Mouse (Mus musculus) midbrain, embryonic 14.5 days (tissue): ENCODE measurements around the gene Msh5. TPM values are rescaled to one million over a fixed set of nuclear protein-coding genes. Genes with fewer than 3 reads are reported as not detected.

Source experiments
- ATAC-seq: fragments of 200-750 bp; cut with Nextera tagmentation; 2 replicates; pipeline ENCODE4 v1.8.0; 2017; ENCODE audit warnings: moderate number of reproducible peaks, moderate library complexity; ENCODE audit not compliant: low FRiP score, low TSS enrichment
- DNase-seq: peaks from one replicate; pipeline ENCODE4 v3.0.0-alpha.2; 2015
- H3K27ac ChIP-seq: fragments of 300-500 bp; sonication (generic); replicated peaks from 2 replicates; pipeline ENCODE4 v1.5.1; 2014; ENCODE audit warnings: mild to moderate bottlenecking, low read depth, low read length, moderate library complexity
- H3K27me3 ChIP-seq: fragments of 300-500 bp; sonication (generic); 2 replicates; pipeline ENCODE4 v1.6.1; 2014; ENCODE audit warnings: low read length, control low read depth, mixed read lengths; ENCODE audit not compliant: control insufficient read depth, insufficient read depth
- H3K36me3 ChIP-seq: fragments of 300-500 bp; sonication (generic); 2 replicates; pipeline ENCODE4 v1.6.1; 2014; ENCODE audit warnings: low read length, control low read depth; ENCODE audit not compliant: control insufficient read depth, insufficient read depth
- H3K4me1 ChIP-seq: fragments of 300-500 bp; sonication (generic); 2 replicates; pipeline ENCODE4 v1.6.1; 2014; ENCODE audit warnings: mild to moderate bottlenecking, antibody characterized with exemption, low read length, control low read depth; ENCODE audit not compliant: control insufficient read depth, insufficient read depth
- H3K4me2 ChIP-seq: fragments of 300-500 bp; sonication (generic); 2 replicates; pipeline ENCODE4 v1.6.1; 2014; ENCODE audit warnings: mild to moderate bottlenecking, low read length, moderate library complexity
- H3K4me3 ChIP-seq: fragments of 300-500 bp; sonication (generic); replicated peaks from 2 replicates; pipeline ENCODE4 v1.5.1; 2014; ENCODE audit warnings: low read depth, low read length
- H3K9ac ChIP-seq: fragments of 300-500 bp; sonication (generic); replicated peaks from 2 replicates; pipeline ENCODE4 v1.6.1; 2014; ENCODE audit warnings: mild to moderate bottlenecking, low read length, moderate library complexity
- H3K9me3 ChIP-seq: fragments of 300-500 bp; sonication (generic); 2 replicates; pipeline ENCODE4 v1.6.1; 2016; ENCODE audit warnings: low read length, control low read depth, mixed read lengths; ENCODE audit not compliant: control insufficient read depth
- WGBS: fragments of 180-500 bp; shearing (Covaris S2); extraction: QIAGEN DNeasy Blood & Tissue Kit; methylation state at CpG from one replicate; pipeline ENCODE4 v1.1.7; 2014; 5-methylcytosine and 5-hydroxymethylcytosine counted together
- polyA plus RNA-seq: library from polyadenylated mRNA; unstranded; fragments of >200 nt; fragmentation: Nextera tagmentation; extraction: Ambion mirVana; gene quantifications from 2 replicates; pipeline ENCODE4 v1.2.1, GENCODE M21; 2014

Gene Msh5
- polyA plus RNA-seq, 1 experiment from 2014 or later, result 2.8 TPM

DNA sequence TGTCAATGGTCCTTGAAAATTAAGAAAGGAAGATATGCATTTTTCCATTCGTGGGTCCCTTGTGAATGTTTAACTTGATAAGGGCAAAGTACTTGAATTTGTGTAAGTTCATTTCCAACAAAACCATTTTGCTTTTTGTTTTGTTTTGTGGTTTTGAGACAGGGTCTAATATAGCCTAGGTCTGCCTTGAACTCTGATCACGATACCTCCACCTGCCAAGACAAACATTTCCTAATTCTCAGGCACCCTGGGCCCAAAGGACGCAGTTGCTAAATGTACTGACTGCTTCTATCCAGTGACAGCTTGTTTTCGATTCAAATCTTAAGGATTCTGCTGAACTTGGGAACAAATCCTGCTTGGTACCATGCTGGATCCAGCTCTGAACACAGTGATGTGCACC lies 66.9 kb downstream of the Msh5 start:
- no peaks in the 10 kb centered on the region for H3K9me3 ChIP-seq
- 93% methylated on average over 4 of the region's 4 CpGs for WGBS
- no peak overlapping the region for H3K4me3 ChIP-seq
- no peak overlapping the region for H3K9ac ChIP-seq
- H3K36me3 ChIP-seq, result 0 out of 2 replicates have a peak, but pooled peaks cover 2% of the 10 kb centered on the region
- no peaks in the 10 kb centered on the region for H3K27me3 ChIP-seq
- DNase-seq (no peak), ATAC-seq (no peak)
- H3K4me2 ChIP-seq, result no peak overlapping the region
- peaks cover 12% of the 10 kb centered on the region for H3K4me1 ChIP-seq
- H3K27ac ChIP-seq, result no peak overlapping the region

Other genes with a start within 250 kb of the Msh5 start
- gene Cyp21a1, start 242.2 kb downstream of the Msh5 start, polyA plus RNA-seq, result not detected in 2 replicates
- 32.1 and 39.3 TPM in 2 replicates for gene Stk19, start 209.8 kb downstream of the Msh5 start, polyA plus RNA-seq
- gene Dxo, start 209.7 kb downstream of the Msh5 start, polyA plus RNA-seq, result 66.6 and 68.6 TPM in 2 replicates
- 47.7 and 55.5 TPM in 2 replicates for gene Skiv2l, start 196.5 kb downstream of the Msh5 start, polyA plus RNA-seq
- gene Nelfe, start 196.4 kb downstream of the Msh5 start, polyA plus RNA-seq, result 75.5 and 85.3 TPM in 2 replicates
- 1.8 and 3.0 TPM in 2 replicates for gene Cfb, start 184.2 kb downstream of the Msh5 start, polyA plus RNA-seq
- 3.0 and 6.8 TPM in 2 replicates for gene Zbtb12, start 167.3 kb downstream of the Msh5 start, polyA plus RNA-seq
- gene Gm20547, start 164.7 kb downstream of the Msh5 start, polyA plus RNA-seq, result not detected in 2 replicates
- 2.1 and 3.6 TPM in 2 replicates for gene C2, start 148.5 kb downstream of the Msh5 start, polyA plus RNA-seq
- gene Ehmt2, start 148.3 kb downstream of the Msh5 start, polyA plus RNA-seq, result 91.6 and 97.0 TPM in 2 replicates
- not detected in 2 replicates for gene Slc44a4, start 132.3 kb downstream of the Msh5 start, polyA plus RNA-seq
- gene Neu1, start 115.5 kb downstream of the Msh5 start, polyA plus RNA-seq, result 25.1 and 28.2 TPM in 2 replicates
- 0.17 and 0.53 TPM in 2 replicates for gene Hspa1b, start 87.5 kb downstream of the Msh5 start, polyA plus RNA-seq
- gene Gm20481, start 76.8 kb downstream of the Msh5 start, polyA plus RNA-seq, result 1.1 and 2.3 TPM in 2 replicates
- 5.6 and 8.1 TPM in 2 replicates for gene Hspa1a, start 74.6 kb downstream of the Msh5 start, polyA plus RNA-seq
- 1.6 and 2.3 TPM in 2 replicates for gene Hspa1l, start 74.0 kb downstream of the Msh5 start, polyA plus RNA-seq
- 103 and 110 TPM in 2 replicates for gene Lsm2, start 64.9 kb downstream of the Msh5 start, polyA plus RNA-seq
- 43.4 and 51.1 TPM in 2 replicates for gene Vars, start 45.8 kb downstream of the Msh5 start, polyA plus RNA-seq
- gene Vwa7, start 30.2 kb downstream of the Msh5 start, polyA plus RNA-seq, result 0.12 and 0.16 TPM in 2 replicates
- 2.0 and 2.2 TPM in 2 replicates for gene Sapcd1, start 18.7 kb downstream of the Msh5 start, polyA plus RNA-seq
- gene Clic1, start 3.2 kb upstream of the Msh5 start, polyA plus RNA-seq, result 17.7 and 22.8 TPM in 2 replicates
- 375 and 392 TPM in 2 replicates for gene Ddah2, start 12.3 kb upstream of the Msh5 start, polyA plus RNA-seq
- gene Ly6g6c, start 18.6 kb upstream of the Msh5 start, polyA plus RNA-seq, result not detected in 2 replicates
- gene Mpig6b, start 19.4 kb upstream of the Msh5 start, polyA plus RNA-seq, result 0.11 and 0.21 TPM in 2 replicates
- 0.62 TPM in 1 of 2 replicates, not detected in the other for gene Ly6g6e, start 30.2 kb upstream of the Msh5 start, polyA plus RNA-seq
- 0.78 and 1.5 TPM in 2 replicates for gene Ly6g6d, start 31.3 kb upstream of the Msh5 start, polyA plus RNA-seq
- gene Ly6g6f, start 38.9 kb upstream of the Msh5 start, polyA plus RNA-seq, result not detected in 2 replicates
- gene Abhd16a, start 42.5 kb upstream of the Msh5 start, polyA plus RNA-seq, result 79.4 and 86.0 TPM in 2 replicates
- gene Ly6g5c, start 61.5 kb upstream of the Msh5 start, polyA plus RNA-seq, result not detected in 2 replicates
- gene Ly6g5b, start 68.7 kb upstream of the Msh5 start, polyA plus RNA-seq, result 1.3 TPM in 2 replicates
- 24.2 and 25.4 TPM in 2 replicates for gene Gpank1, start 74.7 kb upstream of the Msh5 start, polyA plus RNA-seq
- 328 and 334 TPM in 2 replicates for gene Csnk2b, start 75.3 kb upstream of the Msh5 start, polyA plus RNA-seq
- 6.0 and 6.8 TPM in 2 replicates for gene D17H6S53E, start 79.6 kb upstream of the Msh5 start, polyA plus RNA-seq
- gene Apom, start 85.3 kb upstream of the Msh5 start, polyA plus RNA-seq, result 0.57 TPM in 1 of 2 replicates, not detected in the other
- 122 and 136 TPM in 2 replicates for gene Bag6, start 88.4 kb upstream of the Msh5 start, polyA plus RNA-seq
- 191 and 194 TPM in 2 replicates for gene Prrc2a, start 118.2 kb upstream of the Msh5 start, polyA plus RNA-seq
- gene Aif1, start 129.3 kb upstream of the Msh5 start, polyA plus RNA-seq, result 3.3 and 8.8 TPM in 2 replicates
- gene Lst1, start 141.7 kb upstream of the Msh5 start, polyA plus RNA-seq, result 3.8 and 9.0 TPM in 2 replicates
- 0.74 and 0.84 TPM in 2 replicates for gene Ltb, start 147.7 kb upstream of the Msh5 start, polyA plus RNA-seq
- not detected in 2 replicates for gene Tnf, start 155.3 kb upstream of the Msh5 start, polyA plus RNA-seq
- gene Lta, start 158.6 kb upstream of the Msh5 start, polyA plus RNA-seq, result 0.20 and 0.73 TPM in 2 replicates
- gene Gm16181, start 174.1 kb upstream of the Msh5 start, polyA plus RNA-seq, result not detected in 2 replicates
- gene Atp6v1g2, start 186.9 kb upstream of the Msh5 start, polyA plus RNA-seq, result 78.1 and 99.0 TPM in 2 replicates
- 3.8 and 7.3 TPM in 2 replicates for gene Nfkbil1, start 189.0 kb upstream of the Msh5 start, polyA plus RNA-seq
- gene Ddx39b, start 195.0 kb upstream of the Msh5 start, polyA plus RNA-seq, result 386 and 390 TPM in 2 replicates
- 68.5 and 74.3 TPM in 2 replicates for gene H2-D1, start 216.0 kb upstream of the Msh5 start, polyA plus RNA-seq